Mouse (Mus musculus) large intestine, adult 2 months (tissue): ENCODE measurements around the gene Narfl. TPM values are rescaled to one million over a fixed set of nuclear protein-coding genes. Genes with fewer than 3 reads are reported as not detected.
A peak's percentile ranks its signal among the peaks of the same experiment; 100 is the strongest.
"Not testable (repeated sequence)": the region's sequence is repeated elsewhere in the genome, so short reads cannot be mapped to it uniquely, and the experiment has no call there.

Experiments
- DNase-seq: peaks from one replicate; pipeline ENCODE4 v3.0.0-alpha.2; 2012; ENCODE audit warnings: low read depth, low spot score
- WGBS: fragments of 180-500 bp; shearing (Covaris S2); methylation state at CpG from one replicate; pipeline ENCODE4 v1.1.7; 2018; 5-methylcytosine and 5-hydroxymethylcytosine counted together
- polyA plus RNA-seq: library from polyadenylated mRNA; depleted of rRNA; stranded (reverse); fragments of >200 nt; gene quantifications from 2 replicates; pipeline ENCODE4 v1.2.3, GENCODE M21; 2012

Narfl gene
- polyA plus RNA-seq, 1 experiment, result 19.6 TPM

DNA sequence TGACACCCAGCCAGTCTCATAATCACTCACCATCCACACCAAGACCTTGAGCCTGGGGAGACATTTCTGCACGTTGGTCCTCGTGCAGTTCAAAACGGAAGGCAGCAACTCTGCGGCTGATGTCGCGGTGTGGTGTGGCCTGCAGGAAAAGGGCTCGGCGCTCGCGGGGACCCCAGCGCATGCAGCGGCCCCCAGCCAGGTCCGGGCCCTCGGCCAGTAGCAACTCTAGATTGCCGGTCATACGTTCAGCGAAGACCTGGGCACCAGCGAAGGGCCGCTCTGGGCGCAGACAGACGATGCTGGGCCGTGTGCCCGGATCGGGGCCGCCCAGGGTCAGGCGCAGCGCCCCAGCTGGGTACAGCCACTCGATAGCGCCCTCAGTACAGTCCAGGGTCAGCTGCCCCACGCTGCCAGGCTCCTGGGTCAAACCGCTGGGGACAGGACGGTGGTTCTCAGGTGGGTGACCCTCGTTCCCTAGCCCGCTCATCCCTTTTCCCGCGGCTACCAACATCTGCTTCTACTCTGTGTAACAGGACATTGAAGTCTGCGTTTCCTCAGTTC lies 22.7 kb downstream of the Narfl start:
- WGBS, result 7% methylated on average over 37 of the region's 37 CpGs
- no peak for DNase-seq

DNA sequence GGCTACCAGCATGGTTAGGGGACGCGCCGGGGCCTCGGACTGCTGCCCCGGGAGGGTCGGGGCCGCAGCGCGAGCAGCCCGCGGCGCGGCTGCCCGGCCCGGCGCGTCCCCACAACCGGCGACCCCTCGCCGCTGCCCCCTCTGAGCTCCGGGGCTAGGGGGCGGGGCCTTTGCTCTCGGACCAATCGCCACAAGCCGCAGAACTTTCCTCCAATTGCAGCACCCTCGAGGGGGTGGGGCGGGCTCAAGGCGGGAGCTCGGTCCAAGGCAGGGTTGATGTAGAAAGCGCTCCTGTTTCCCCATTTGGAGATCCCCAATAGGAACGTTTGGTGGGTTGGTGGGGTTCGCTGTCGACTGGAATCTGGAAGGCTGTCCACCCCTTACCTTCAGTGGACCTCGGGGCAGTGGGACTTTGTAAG lies 23.4 kb downstream of the Narfl start, which contains the start of gene Metrn:
Metrn (minus strand) TSS at position 186 of the 419 bp plus-strand sequence.
- peak; percentile 48 for DNase-seq
- under 1% methylated on average over 35 of the region's 35 CpGs for WGBS

DNA sequence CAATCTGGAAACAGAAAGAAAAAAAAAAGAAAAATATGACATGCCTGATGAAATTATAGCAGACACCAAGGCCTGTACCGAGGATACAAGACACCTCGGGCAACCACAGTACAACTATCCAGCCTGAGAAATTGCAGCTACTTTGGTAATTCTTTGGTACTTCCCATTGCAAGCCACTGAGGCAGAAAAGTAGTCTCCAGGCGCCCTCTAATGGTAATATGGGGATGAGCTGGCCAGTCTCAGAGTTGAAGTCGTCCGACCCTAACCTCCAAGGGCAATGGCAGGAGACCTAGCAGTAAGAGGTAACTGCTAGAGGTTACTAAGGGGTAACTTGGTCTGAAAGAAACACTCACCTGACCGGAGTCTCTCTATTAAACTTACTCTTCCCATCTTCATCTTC lies 27.5 kb downstream of the Narfl start:
- peak; percentile 42 for DNase-seq
- WGBS, result 5% methylated on average over 6 of the region's 6 CpGs

DNA sequence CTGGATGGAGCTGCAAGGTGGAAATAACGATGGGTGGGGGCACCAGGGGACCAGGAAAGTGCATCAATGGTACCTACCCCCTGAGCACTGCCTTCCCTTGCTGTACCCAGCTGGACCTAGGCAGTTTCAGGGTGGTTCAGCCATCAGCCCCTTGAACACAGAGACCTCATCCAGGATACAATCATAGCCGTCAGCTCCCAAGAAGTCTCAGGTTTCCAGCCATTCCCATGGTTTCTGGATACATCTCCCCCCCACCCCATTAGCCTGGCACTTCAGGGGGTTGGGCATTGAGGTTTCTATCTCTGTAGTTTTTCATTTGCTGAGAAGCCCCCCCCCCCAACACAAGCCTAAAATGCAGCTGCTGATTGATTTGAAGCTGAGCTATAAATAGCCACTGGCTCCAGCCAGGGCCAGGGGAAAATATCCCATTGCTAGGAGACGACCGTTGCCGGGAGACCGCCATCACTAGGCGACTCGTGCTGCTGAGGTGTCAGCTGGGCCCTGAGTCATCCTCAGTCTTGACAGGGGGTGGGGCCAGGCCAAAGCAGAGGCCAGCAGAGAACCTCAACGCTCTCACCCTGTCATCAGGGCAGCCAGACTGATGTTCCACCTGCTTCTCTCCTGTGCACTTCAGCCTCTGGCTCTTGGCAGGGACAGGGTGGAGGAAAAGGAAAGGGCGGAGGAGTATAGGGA lies 29.4 kb downstream of the Narfl start:
- no peak for DNase-seq
- 14% methylated on average over 10 of the region's 10 CpGs for WGBS

DNA sequence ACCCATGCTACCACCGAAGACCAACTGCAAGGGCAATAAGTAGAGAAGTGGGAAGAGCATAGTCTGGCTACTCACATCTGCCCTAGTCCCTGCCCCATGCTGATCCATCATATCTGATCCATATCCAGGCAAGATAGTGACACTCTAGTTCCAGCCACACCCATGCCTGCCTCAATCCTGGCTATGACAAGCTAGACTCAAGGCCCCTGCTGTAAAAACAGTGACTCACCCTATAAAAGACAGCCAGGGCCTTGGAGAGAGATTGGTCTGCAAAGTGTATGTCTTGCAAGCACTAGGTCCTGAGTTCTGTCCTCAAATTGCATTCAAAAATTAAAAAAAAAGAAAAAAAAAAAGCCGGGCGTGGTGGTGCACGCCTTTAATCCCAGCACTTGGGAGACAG lies 32.9 kb downstream of the Narfl start:
- no peak for DNase-seq
- 46% methylated on average over 4 of the region's 4 CpGs for WGBS

DNA sequence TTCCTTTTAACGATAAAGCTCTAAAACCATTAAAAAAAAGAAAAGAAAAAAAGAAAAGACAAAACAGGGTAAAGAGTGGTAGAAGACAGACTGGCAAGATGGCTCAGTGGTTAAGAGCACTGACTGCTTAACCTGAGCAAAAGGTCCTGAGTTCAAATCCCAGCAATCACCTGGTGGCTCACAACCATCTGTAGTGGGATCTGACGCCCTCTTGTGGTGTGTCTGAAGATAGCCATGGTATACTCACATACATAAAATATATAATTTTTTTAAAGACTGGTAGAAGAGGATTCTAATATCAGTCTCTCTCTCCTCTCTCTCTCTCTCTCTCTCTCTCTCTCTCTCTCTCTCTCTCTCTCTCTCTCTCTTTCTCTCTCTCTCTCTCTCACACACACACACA lies 33.9 kb downstream of the Narfl start:
- WGBS, result 37% methylated on average over 2 of the region's 2 CpGs

DNA sequence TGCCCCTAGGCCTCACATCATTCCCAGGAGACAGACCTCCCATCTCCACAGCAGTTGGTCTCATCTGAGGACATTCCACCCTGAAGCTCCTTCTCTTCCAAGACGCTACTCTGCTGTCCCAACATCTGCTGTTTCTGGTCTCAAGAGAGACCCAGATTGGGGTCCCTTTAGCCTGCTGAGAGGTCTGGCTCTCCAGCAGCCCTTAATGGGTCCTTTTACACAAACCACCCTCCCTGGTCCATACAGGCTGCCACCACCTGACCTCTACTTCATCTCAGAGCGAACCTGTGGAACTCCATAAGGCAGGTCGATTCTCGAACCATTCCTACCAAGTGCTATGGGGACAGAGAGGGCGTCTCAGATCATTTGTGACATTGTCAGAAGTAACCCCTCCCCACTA lies 34.5 kb downstream of the Narfl start:
- DNase-seq, result no peak
- 54% methylated on average over 5 of the region's 5 CpGs for WGBS

More for the DNA sequence above, 33.9 kb downstream of the Narfl start:
- not testable (repeated sequence) for DNase-seq

DNA sequence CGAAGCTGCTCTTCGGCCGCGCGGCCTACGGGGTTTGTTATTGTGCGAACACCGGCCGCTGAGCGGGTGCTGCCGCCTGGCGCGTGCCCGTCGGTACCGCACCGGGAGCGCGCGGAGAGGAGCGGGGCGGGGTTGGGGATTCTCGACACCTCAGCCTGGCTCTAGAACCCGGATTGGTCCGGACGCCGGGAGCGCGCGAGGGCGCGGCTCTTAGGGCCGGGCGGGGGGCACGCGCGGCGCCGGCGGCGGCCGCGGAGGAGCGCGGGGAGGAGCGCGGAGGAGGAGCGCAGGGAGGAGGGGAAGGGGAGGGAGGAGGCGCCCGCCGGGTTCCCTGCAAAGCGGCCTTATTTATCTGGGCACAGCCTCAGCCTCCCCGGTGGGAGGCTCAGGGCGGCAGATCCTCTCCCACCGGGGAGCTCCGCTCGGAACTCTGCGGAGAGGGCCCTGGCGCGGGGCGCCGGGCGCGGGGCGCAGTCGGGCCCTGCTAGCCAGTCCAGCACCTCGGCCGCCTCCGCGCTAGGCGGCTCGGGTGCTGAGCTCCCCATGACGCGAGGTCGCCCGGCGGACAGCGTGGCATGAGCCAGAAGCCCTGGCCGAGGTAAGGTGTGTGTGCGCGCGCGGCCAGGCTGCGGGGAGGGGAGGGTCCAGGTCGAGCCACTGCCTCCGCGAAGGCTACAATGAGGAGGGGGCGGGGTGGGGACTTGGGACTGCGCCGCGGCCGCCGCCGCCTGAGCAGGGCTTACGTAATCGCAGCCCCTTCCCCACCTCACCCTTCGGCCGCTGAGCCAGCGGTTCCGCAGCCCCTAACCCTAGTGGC lies 35.4 kb downstream of the Narfl start, which contains the start of gene Fbxl16:
Fbxl16 (plus strand) TSS at position 297 of the 817 bp plus-strand sequence.
- no peak for DNase-seq
- 1% methylated on average over 87 of the region's 100 CpGs for WGBS

DNA sequence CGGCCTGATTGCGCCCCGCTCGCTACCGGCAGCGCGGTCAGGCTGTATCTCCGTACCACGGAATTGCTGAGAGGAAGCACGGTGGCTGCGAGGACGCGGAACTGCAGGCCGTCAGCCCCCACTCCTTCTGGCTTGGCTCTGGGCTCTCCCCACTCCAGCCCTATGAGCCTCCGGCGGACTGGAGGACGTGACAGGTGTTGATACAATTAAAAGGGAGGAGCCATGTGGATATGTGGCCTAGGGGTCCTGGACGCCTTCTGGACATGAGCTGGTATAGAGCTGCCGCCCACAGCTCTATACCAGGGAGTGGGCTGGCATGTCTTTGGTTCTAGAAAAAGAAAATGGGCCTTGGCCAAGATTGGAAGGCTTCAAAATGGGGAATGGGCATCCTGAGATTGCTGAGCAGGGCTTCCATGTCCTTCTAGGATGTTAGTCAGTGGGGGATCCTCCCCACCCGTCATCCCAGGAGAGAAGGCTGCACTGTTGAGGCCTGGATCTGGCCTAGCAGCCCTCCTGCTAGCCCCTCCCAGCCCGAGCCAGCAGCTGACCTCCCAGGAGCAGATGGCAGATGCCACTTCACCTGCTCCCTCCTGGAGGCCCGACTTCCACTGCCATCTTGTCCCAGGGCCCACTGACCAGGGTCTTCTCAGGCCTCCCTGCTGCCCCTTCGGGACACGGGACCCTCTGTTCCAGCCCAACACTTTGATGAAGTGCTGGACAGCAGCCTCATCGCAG lies 36.2 kb downstream of the Narfl start:
- 16% methylated on average over 25 of the region's 25 CpGs for WGBS

DNA sequence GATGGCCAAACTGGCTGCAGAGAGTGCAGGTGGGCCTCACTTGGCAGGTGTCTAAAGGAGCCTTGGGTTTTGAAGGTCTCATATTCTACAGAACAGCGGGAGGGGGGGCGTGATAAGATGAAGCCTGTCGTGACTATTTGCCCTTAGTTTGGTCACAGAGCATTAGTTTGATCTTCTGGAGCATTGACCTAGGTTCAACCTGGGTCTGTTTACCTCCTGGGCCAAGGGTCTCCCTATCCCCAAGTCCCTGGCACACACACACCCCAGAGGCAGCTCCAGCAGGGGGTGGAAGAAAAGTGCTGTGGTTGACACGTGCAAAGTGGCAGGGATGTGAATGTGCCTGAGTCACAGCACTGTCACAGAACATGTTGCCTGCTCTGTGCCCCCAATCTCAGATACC lies 37.3 kb downstream of the Narfl start:
- WGBS, result 67% methylated on average over 4 of the region's 4 CpGs
- DNase-seq, result no peak

More for the DNA sequence above, 36.2 kb downstream of the Narfl start:
- DNase-seq, result no peak

DNA sequence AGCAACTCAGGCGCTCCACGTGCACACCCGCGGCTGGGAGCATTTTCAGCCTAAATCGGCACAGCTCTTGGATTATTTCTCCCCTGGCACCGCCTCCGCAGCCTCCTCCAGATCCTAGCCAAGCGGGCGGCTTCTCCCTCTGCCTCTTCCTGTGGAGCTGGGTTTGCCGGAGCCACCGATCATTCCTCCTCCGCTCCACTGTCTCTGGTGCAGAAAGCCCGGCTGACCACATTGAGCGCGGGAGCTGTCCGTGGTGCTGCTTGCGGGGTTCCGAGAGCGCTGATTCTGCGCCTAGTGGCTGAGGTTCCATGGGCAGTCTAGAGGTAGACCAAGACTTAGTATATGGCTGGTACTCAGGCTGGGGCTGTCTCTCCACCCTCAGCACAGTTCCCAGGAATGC lies 39.9 kb downstream of the Narfl start:
- WGBS, result 4% methylated on average over 20 of the region's 20 CpGs
- no peak for DNase-seq

DNA sequence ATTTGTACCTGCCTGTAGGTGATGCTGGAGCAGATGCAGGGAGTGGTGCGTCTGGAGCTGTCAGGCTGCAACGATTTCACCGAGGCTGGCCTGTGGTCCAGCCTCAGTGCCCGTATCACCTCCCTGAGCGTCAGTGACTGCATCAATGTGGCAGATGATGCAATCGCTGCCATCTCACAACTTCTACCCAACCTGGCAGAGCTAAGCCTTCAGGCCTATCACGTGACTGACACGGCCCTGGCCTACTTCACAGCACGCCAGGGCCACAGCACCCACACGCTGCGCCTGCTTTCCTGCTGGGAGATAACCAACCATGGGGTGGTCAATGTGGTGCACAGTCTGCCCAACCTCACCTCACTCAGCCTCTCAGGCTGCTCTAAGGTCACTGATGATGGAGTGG lies 44.1 kb downstream of the Narfl start:
- 76% methylated on average over 11 of the region's 11 CpGs for WGBS
- no peak for DNase-seq

DNA sequence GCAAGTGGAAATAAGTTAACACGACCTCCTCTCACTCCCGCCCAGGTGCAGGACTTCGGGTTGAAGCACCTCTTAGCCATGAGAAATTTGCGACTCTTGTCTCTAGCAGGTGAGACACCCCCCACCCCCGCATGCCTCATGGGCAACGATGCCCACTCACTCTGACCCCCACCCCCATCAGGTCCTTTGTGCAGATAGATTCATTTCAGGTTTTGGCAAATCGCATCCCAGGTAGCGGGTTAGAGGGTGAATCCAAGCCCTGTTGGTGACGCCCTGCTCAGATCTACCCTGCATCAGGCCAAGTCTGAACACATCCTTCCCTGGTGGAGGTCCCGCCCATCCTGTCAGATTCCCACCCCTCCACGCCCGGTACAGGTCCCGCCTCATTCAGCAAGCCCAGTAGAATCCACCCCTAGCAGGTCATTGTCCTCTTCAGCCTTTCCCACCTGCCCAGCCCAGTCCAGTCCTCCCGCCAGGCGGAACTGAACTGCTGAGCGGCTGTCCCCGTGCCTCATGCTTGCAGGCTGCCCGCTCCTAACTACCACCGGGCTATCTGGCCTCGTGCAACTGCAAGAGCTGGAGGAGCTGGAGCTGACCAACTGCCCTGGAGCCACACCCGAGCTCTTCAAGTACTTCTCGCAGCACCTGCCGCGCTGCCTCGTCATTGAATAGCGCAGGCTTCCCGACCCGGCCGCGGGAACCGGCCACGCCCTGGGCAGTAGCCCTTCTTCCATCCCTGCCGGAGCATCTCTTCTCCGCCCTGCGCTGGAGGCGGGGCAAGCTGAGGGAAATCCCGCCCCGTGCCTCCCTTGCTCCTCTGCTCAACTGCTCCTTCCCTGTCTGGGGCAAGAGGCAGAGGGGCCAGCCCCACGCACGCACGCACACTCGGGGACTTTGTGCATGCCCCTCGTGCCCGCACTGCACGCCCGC lies 45.5 kb downstream of the Narfl start:
- 8% methylated on average over 46 of the region's 46 CpGs for WGBS
- DNase-seq, result no peak

DNA sequence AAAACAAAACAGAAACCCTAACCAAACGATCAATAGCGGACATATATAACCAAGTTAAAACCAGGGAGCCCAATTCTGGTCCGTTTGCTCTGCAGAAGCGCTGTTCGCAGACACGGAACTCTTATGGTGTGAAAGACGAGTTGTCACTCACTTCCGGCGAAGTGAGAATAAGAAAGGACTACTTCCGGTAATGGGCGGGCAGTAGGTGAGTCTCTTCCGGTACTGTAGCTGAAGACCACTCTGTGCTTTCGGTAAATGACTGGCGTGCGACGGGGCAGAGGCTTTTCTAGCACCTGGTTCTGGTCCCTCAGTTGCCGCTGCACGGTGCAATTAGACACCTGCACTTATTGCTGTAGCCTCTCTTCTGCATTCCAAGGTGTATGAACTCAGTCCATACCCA lies 49.9 kb downstream of the Narfl start, which contains the start of gene Wdr24:
Wdr24 (plus strand) TSS at position 176 of the 400 bp plus-strand sequence.
- WGBS, result under 1% methylated on average over 18 of the region's 18 CpGs
- DNase-seq, result no peak

DNA sequence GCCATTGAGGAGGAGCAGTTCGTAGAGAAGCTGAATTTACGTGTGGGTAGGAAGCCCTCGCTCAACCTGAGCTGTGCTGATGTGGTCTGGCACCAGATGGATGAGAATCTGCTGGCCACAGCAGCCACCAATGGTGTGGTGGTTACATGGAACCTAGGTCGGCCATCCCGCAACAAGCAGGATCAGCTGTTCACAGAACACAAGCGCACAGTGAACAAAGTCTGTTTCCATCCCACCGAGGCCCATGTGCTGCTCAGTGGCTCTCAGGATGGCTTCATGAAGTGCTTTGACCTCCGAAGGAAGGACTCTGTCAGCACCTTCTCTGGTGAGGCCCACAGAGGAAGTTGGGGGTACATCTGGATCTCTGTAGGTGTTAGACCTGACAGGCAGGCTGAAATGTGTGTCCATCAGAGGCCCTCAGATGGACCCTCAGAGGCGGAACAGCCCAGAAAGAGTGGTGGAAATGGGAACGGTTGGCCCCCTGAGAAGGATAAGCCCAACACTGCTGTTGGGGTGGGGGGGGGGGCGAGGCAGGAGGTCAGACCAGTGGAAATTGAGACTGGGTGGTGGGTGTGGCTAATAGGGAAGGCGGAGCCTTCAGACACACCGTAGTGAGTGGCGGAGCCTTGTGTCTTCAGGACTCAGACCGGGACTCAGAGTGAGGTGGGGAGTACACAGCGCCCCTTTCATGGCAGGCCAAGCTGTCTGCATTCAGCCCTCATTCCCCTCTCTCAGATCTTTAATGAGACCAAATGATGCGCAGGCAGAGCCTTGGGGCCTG lies 51.0 kb downstream of the Narfl start:
- DNase-seq, result no peak
- 71% methylated on average over 17 of the region's 17 CpGs for WGBS

DNA sequence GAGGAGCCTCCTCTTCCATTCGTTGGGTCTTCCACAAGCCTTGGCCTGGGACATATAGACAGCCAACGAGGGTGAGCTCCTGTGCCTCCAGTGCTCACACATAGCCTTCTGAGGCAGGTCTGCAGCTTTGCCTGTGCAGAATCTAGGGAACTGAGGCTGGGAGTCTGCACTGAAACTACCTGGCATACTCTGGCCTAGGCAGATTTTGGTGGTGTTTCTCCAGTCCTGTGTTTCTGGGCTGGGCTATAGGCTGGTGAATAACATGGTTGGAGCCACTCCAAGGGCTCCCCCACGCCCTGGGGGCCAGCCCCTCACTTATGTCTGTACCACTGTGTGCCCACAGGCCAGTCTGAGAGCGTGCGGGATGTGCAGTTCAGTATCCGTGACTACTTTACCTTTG lies 51.7 kb downstream of the Narfl start:
- DNase-seq, result no peak
- WGBS, result 92% methylated on average over 6 of the region's 6 CpGs

DNA sequence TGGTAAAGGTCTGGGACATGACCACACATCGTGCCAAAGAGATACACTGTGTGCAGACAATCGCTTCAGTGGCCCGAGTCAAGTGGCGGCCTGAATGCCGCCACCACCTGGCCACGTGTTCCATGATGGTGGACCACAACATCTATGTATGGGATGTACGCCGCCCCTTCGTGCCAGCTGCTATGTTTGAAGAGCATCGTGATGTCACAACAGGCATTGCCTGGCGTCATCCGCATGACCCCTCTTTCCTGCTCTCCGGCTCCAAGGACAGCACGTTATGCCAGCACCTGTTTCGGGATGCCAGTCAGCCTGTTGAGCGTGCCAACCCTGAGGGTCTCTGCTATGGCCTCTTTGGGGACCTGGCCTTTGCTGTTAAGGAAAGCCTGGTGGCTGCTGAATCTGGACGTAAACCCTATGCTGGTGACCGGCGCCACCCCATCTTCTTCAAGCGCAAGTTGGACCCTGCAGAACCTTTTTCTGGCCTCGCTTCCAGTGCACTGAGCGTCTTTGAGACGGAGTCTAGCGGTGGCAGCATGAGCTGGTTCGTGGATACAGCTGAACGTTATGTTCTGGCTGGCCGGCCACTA lies 52.5 kb downstream of the Narfl start:
- DNase-seq, result no peak
- WGBS, result 94% methylated on average over 27 of the region's 27 CpGs

DNA sequence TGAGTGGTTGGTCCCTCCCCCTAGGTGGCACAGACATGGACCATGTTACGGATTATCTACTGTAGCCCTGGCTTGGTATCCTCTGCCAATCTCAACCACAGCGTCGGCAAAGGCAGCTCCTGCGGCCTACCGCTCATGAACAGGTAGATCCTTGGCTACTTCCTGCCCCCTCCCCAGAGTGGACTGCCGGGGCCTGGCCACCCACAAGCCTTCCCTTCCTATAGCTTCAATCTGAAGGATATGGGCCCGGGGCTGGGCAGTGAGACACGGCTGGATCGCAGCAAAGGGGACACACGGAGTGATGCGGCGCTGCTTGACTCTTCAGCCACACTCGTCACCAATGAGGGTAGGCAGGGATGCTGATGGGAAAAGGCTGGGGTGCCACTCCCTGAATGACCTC lies 53.4 kb downstream of the Narfl start:
- no peak for DNase-seq
- WGBS, result 92% methylated on average over 13 of the region's 13 CpGs
